Mouse (Mus musculus) adrenal gland, adult 2 months (tissue): Measurements from ENCODE around the gene Trim27. TPM values are rescaled to one million over a fixed set of nuclear protein-coding genes. Genes with fewer than 3 reads are reported as not detected.

Experiments used
- DNase-seq: peaks from one replicate; pipeline ENCODE4 v3.0.0; 2021
- polyA plus RNA-seq: library from polyadenylated mRNA; depleted of rRNA; stranded (reverse); fragments of >200 nt; gene quantifications from 2 replicates; pipeline ENCODE4 v1.2.3, GENCODE M21; 2012; rRNA removed
- total RNA-seq, 2 experiments: library from RNA; stranded (reverse); gene quantifications; 2 replicates each; pipeline ENCODE4 v1.2.3; 2021

The Trim27 gene
- total and polyA plus RNA-seq, 3 experiments = 47.9 to 180 (median 52.0) TPM

- no peak for DNase-seq
Measured at GRCm38 (mm10) chr13:21221656-21222462, 42.6 kb downstream of the Trim27 start.

- DNase-seq = peak; percentile 88
Measured at GRCm38 (mm10) chr13:21222463-21223022, 43.3 kb downstream of the Trim27 start.

DNA sequence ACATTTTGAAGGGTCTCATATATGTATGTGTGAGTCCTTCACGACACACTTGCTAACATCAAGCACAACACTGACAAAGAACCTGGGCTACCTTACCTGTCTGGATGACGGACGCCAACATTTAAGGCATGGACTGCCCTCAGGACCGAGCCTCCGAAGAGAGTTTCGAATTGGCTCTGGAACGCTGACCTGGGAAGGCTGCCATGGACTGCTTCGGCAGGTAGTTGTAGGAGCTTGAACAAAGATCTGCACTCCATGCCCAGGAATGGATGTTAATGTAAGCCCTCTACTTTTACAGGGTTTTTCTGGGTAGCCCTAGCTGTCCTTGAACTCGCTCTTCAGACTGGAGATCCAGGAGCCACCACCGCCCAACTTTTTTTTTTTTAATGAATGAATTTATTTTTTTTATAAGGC is 44.0 kb downstream of the Trim27 start:
- DNase-seq = peak; percentile 17

GRCm38 (mm10) chr13:21224376-21224775 is 45.1 kb downstream of the Trim27 start:
- DNase-seq = no peak

- no peak for DNase-seq
Measured at GRCm38 (mm10) chr13:21225206-21225605, 46.0 kb downstream of the Trim27 start.

- no peak for DNase-seq
Measured at GRCm38 (mm10) chr13:21226031-21226430, 46.8 kb downstream of the Trim27 start.

- peak; percentile 92 for DNase-seq
Measured at GRCm38 (mm10) chr13:21233732-21234705, 54.8 kb downstream of the Trim27 start.

GRCm38 (mm10) chr13:21236714-21237113 is 57.5 kb downstream of the Trim27 start:
- no peak for DNase-seq

- no peak for DNase-seq
Measured at GRCm38 (mm10) chr13:21237161-21237560, 57.9 kb downstream of the Trim27 start.

DNA sequence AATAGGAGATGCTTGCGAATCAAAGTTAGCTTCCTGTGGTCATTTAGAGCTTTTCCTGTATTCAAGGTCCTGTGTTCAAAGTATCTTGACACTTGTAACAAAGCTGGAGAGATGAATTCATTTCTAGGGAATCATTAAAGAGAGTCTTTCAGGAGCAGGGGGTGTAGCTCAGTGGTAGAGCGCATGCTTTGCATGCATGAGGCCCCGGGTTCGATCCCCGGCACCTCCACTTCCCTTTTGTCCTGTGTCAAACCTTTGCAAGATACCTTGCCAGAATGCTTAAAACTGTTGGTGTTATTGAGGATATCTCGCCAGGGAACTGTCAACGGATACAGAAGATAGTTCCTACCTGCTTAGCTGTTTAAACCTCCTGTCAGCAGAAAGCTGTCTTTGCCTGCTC is 61.5 kb downstream of the Trim27 start:
- DNase-seq = peak; percentile 28

DNA sequence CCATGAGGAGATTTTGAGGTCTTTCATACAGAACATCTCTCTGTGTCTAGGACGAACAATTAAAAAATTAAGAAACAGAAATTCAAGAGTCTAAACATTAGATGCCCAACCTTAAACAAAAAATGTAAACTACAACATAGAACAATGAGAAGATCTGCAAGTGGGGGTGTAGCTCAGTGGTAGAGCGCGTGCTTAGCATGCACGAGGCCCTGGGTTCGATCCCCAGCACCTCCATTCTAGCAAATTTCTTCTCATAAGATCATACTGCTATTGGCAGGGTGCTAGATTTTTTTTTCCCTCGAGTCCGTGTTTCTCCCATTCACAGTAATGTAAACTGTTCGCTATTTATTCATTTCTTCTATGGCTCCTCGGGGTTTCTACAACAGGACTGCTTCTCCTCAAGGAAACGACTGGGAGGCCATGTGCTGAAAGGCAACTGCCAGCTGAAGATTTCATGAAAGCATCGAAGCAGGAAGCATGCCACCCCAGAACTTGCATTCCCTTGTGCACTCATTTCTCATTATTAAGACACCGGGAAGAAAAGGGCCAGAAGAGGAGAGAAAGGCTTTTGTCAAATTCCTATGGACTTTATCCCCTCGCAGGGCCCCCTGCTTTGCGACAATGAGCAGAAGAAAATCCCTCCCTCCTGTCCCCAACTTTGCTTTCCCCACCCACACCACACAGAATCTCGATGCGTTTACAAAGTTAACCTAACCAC is 63.3 kb downstream of the Trim27 start:
- no peak for DNase-seq

GRCm38 (mm10) chr13:21243196-21243595 is 64.0 kb downstream of the Trim27 start:
- DNase-seq = no peak

DNA sequence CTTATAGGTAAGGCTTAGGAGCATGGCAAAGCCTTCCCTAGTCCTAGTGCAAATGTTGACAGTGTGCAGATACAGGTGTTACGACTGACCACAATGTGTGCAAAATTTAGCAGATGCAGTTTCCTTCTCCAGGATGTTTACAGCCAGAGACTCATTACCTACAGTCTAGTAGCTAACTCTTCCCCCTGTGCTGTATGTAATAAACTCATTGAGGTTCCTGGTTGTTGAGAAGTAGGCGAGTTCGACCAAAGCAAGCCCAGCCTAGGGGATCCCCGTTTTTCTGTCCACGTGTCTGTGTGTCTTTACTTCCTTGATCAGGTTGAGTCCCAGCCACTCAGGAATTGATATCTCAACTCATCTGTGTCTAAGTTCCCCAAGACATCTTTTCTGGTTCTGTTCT is 64.8 kb downstream of the Trim27 start:
- no peak for DNase-seq

Other genes starting within 250 kb of the Trim27 start
- gene Olfr1370, start 104.5 kb upstream of the Trim27 start, total RNA-seq = not detected
- not detected in 2 replicates for gene Olfr1370, start 104.5 kb upstream of the Trim27 start, polyA plus RNA-seq
- not detected for gene Olfr1369-ps1, start 68.0 kb upstream of the Trim27 start, total RNA-seq
- gene Olfr1369-ps1, start 68.0 kb upstream of the Trim27 start, polyA plus RNA-seq = not detected in 2 replicates
- not detected for gene Olfr263, start 49.8 kb upstream of the Trim27 start, total RNA-seq
- not detected in 2 replicates for gene Olfr263, start 49.8 kb upstream of the Trim27 start, polyA plus RNA-seq
- not detected for gene Olfr1368, start 33.6 kb upstream of the Trim27 start, total RNA-seq
- gene Olfr1368, start 33.6 kb upstream of the Trim27 start, polyA plus RNA-seq = not detected in 2 replicates
- gene Gpx5, start 113.3 kb downstream of the Trim27 start, total RNA-seq = not detected
- not detected in 2 replicates for gene Gpx5, start 113.3 kb downstream of the Trim27 start, polyA plus RNA-seq
- gene Gpx6, start 132.7 kb downstream of the Trim27 start, total RNA-seq = not detected
- not detected in 2 replicates for gene Gpx6, start 132.7 kb downstream of the Trim27 start, polyA plus RNA-seq
- not detected for gene Olfr1367, start 167.5 kb downstream of the Trim27 start, total RNA-seq
- gene Olfr1367, start 167.5 kb downstream of the Trim27 start, polyA plus RNA-seq = not detected in 2 replicates
- gene Zscan12, start 183.4 kb downstream of the Trim27 start, total RNA-seq = 1 to 10 TPM; 9.4 to 9.6 TPM
- gene Zscan12, start 183.4 kb downstream of the Trim27 start, polyA plus RNA-seq = 0.33 and 0.44 TPM in 2 replicates
- gene Zkscan3, start 223.3 kb downstream of the Trim27 start, total RNA-seq = 10 to 100 TPM; 44.2 to 61.4 TPM
- gene Zkscan3, start 223.3 kb downstream of the Trim27 start, polyA plus RNA-seq = 21.9 and 27.8 TPM in 2 replicates